Mouse (Mus musculus) right cerebral cortex, postnatal 4 days (tissue): ENCODE measurements around the gene Gm20403.
A peak's percentile ranks its signal among the peaks of the same experiment; 100 is the strongest.
"Not testable (repeated sequence)": the region's sequence is repeated elsewhere in the genome, so short reads cannot be mapped to it uniquely, and the experiment has no call there.

Experiments used
- DNase-seq: peaks from one replicate; pipeline ENCODE4 v3.0.0-alpha.2; 2022

Gm20403 gene

GRCm38 (mm10) chr12:54986052-54986717, at the start of gene Gm20403:
Gm20403 (minus strand) TSS chr12:54986529.
- peak; percentile 41 for DNase-seq

- no peak for DNase-seq
These were observed 40.8 kb upstream of the Gm20403 start for GRCm38 (mm10) chr12:55027088-55027487.

- no peak for DNase-seq
These were observed 37.0 kb upstream of the Gm20403 start for GRCm38 (mm10) chr12:55023284-55023683.

GRCm38 (mm10) chr12:55019421-55019877, 33.1 kb upstream of the Gm20403 start:
- no peak for DNase-seq

- DNase-seq, result no peak
These were observed 30.9 kb upstream of the Gm20403 start for GRCm38 (mm10) chr12:55017119-55017721.

GRCm38 (mm10) chr12:55016339-55017118, 30.2 kb upstream of the Gm20403 start:
- DNase-seq, result no peak

GRCm38 (mm10) chr12:55015428-55015827, 29.1 kb upstream of the Gm20403 start:
- no peak for DNase-seq

- DNase-seq, result no peak
These were observed 27.5 kb upstream of the Gm20403 start, which contains the start of gene Baz1a for GRCm38 (mm10) chr12:55013626-55014398. Baz1a (minus strand) TSS chr12:55014348.

GRCm38 (mm10) chr12:55013031-55013430, 26.7 kb upstream of the Gm20403 start:
- DNase-seq, result no peak

- no peak for DNase-seq
These were observed 21.2 kb upstream of the Gm20403 start for GRCm38 (mm10) chr12:55007361-55008008.

- DNase-seq, result no peak
These were observed 19.7 kb upstream of the Gm20403 start for GRCm38 (mm10) chr12:55006071-55006470.

- DNase-seq, result no peak
These were observed 18.1 kb upstream of the Gm20403 start for GRCm38 (mm10) chr12:55004396-55004795.

- DNase-seq, result no peak
These were observed 17.5 kb upstream of the Gm20403 start for GRCm38 (mm10) chr12:55003843-55004242.

GRCm38 (mm10) chr12:55002532-55002931, 16.2 kb upstream of the Gm20403 start:
- not testable (repeated sequence) for DNase-seq

- DNase-seq, result no peak
These were observed 12.8 kb upstream of the Gm20403 start for GRCm38 (mm10) chr12:54999016-54999690.

- no peak for DNase-seq
These were observed 12.1 kb upstream of the Gm20403 start for GRCm38 (mm10) chr12:54998411-54998810.

- DNase-seq, result no peak
These were observed 10.7 kb upstream of the Gm20403 start for GRCm38 (mm10) chr12:54996979-54997474.

GRCm38 (mm10) chr12:54995965-54996364, 9.6 kb upstream of the Gm20403 start:
- no peak for DNase-seq

- DNase-seq, result no peak
These were observed 8.1 kb upstream of the Gm20403 start for GRCm38 (mm10) chr12:54994418-54994817.

GRCm38 (mm10) chr12:54994068-54994386, 7.7 kb upstream of the Gm20403 start:
- no peak for DNase-seq

- DNase-seq, result no peak
These were observed 7.1 kb upstream of the Gm20403 start for GRCm38 (mm10) chr12:54993246-54994067.
